Mouse (Mus musculus) stomach, embryonic 16.5 days (tissue): ENCODE data around the gene Adk. TPM values are rescaled to one million over a fixed set of nuclear protein-coding genes. Genes with fewer than 3 reads are reported as not detected.

Experiments used
- ATAC-seq: fragments of 200-750 bp; cut with Nextera tagmentation; 2 replicates; pipeline ENCODE4 v1.8.0; 2017; ENCODE audit warnings: moderate number of reproducible peaks, moderate TSS enrichment; ENCODE audit not compliant: insufficient read depth, low FRiP score
- H3K27ac ChIP-seq: fragments of 300-500 bp; sonication (generic); 2 replicates; pipeline ENCODE4 v1.5.1; 2014; ENCODE audit warnings: low read length
- H3K27me3 ChIP-seq: fragments of 300-500 bp; sonication (generic); 2 replicates; pipeline ENCODE4 v1.6.1; 2014; ENCODE audit warnings: low read length, control low read depth, mixed read lengths; ENCODE audit not compliant: control insufficient read depth, insufficient read depth
- H3K36me3 ChIP-seq: fragments of 300-500 bp; sonication (generic); 2 replicates; pipeline ENCODE4 v1.6.1; 2014; ENCODE audit warnings: low read length; ENCODE audit not compliant: control insufficient read depth, insufficient read depth
- H3K4me1 ChIP-seq: fragments of 300-500 bp; sonication (generic); 2 replicates; pipeline ENCODE4 v1.6.1; 2014; ENCODE audit warnings: low read length, control low read depth, mixed read lengths; ENCODE audit not compliant: control insufficient read depth, insufficient read depth
- H3K4me2 ChIP-seq: fragments of 300-500 bp; sonication (generic); 2 replicates; pipeline ENCODE4 v1.6.1; 2014; ENCODE audit warnings: low read depth, low read length, mixed read lengths
- H3K4me3 ChIP-seq: fragments of 300-500 bp; sonication (generic); replicated peaks from 2 replicates; pipeline ENCODE4 v1.5.1; 2014; ENCODE audit warnings: mild to moderate bottlenecking, low read length
- H3K9ac ChIP-seq: fragments of 300-500 bp; sonication (generic); 2 replicates; pipeline ENCODE4 v1.6.1; 2014; ENCODE audit warnings: low read length
- H3K9me3 ChIP-seq: fragments of 300-500 bp; sonication (generic); replicated peaks from 2 replicates; pipeline ENCODE4 v1.6.1; 2016; ENCODE audit warnings: low read length, control low read depth; ENCODE audit not compliant: control insufficient read depth
- WGBS: fragments of 180-500 bp; shearing (Covaris S2); extraction: QIAGEN DNeasy Blood & Tissue Kit; methylation state at CpG from one replicate; pipeline ENCODE4 v1.1.7; 2014; 5-methylcytosine and 5-hydroxymethylcytosine counted together
- polyA plus RNA-seq: library from polyadenylated mRNA; unstranded; fragments of >200 nt; fragmentation: Nextera tagmentation; extraction: Ambion mirVana; gene quantifications from 2 replicates; pipeline ENCODE4 v1.2.1, GENCODE M21; 2015

Adk gene
- polyA plus RNA-seq, 1 experiment from 2014 or later: 151 TPM

GRCm38 (mm10) chr14:21034271-21034670, 18.1 kb upstream of the Adk start:
- Histone ChIP-seq H3K4me1 (0 out of 2 replicates have a peak, but pooled peaks cover 8% of the 10 kb centered on the region), H3K4me2 (no peak overlapping the region), H3K9me3 (no peaks in the 10 kb centered on the region), H3K4me3 (no peak overlapping the region), H3K36me3 (peaks cover 3% of the 10 kb centered on the region; the same call in 1 of the 2 replicates), H3K9ac (no peak overlapping the region), H3K27me3 (no peaks in the 10 kb centered on the region), H3K27ac (no peak overlapping the region)
- no peak for ATAC-seq
- WGBS: 86% methylated on average over 4 of the region's 4 CpGs

GRCm38 (mm10) chr14:21034791-21035190, 17.6 kb upstream of the Adk start:
- H3K4me2 ChIP-seq: no peak overlapping the region
- ATAC-seq: no peak
- H3K27ac ChIP-seq: no peak overlapping the region
- no peaks in the 10 kb centered on the region for H3K9me3 ChIP-seq
- peaks cover 12% of the 10 kb centered on the region; the same call in 1 of the 2 replicates for H3K4me1 ChIP-seq
- H3K4me3 ChIP-seq: no peak overlapping the region
- H3K27me3 ChIP-seq: no peaks in the 10 kb centered on the region
- no peak overlapping the region for H3K9ac ChIP-seq
- 91% methylated on average over 3 of the region's 3 CpGs for WGBS
- peaks cover 3% of the 10 kb centered on the region; the same call in 1 of the 2 replicates for H3K36me3 ChIP-seq

GRCm38 (mm10) chr14:21039077-21039476, 13.3 kb upstream of the Adk start:
- Histone ChIP-seq H3K27me3 (no peaks in the 10 kb centered on the region), H3K9ac (no peak overlapping the region), H3K36me3 (peaks cover 3% of the 10 kb centered on the region; the same call in 1 of the 2 replicates), H3K9me3 (no peaks in the 10 kb centered on the region), H3K4me3 (no peak overlapping the region), H3K4me1 (peaks cover 4% of the 10 kb centered on the region; the same call in 1 of the 2 replicates), H3K27ac (no peak overlapping the region), H3K4me2 (no peak overlapping the region)
- WGBS: 55% methylated on average over 12 of the region's 12 CpGs
- ATAC-seq: no peak

- Histone ChIP-seq H3K36me3 (peaks cover 3% of the 10 kb centered on the region; the same call in 1 of the 2 replicates), H3K9me3 (no peaks in the 10 kb centered on the region), H3K27me3 (no peaks in the 10 kb centered on the region), H3K27ac (no peak overlapping the region), H3K4me1 (peaks cover 4% of the 10 kb centered on the region; the same call in 1 of the 2 replicates), H3K4me2 (no peak overlapping the region), H3K9ac (no peak overlapping the region), H3K4me3 (no peak overlapping the region)
- no peak for ATAC-seq
- WGBS: 64% methylated on average over 4 of the region's 4 CpGs
These were observed 12.8 kb upstream of the Adk start for GRCm38 (mm10) chr14:21039623-21040022.

- 85% methylated on average over 2 of the region's 2 CpGs for WGBS
- peaks cover 4% of the 10 kb centered on the region for H3K4me1 ChIP-seq
- no peak overlapping the region for H3K9ac ChIP-seq
- no peak overlapping the region for H3K27ac ChIP-seq
- no peaks in the 10 kb centered on the region for H3K27me3 ChIP-seq
- H3K36me3 ChIP-seq: no peaks in the 10 kb centered on the region
- H3K4me3 ChIP-seq: no peak overlapping the region
- H3K9me3 ChIP-seq: no peaks in the 10 kb centered on the region
- no peak for ATAC-seq
- H3K4me2 ChIP-seq: no peak overlapping the region
These were observed 4.5 kb upstream of the Adk start for GRCm38 (mm10) chr14:21047840-21048239.

GRCm38 (mm10) chr14:21048879-21049278, 3.5 kb upstream of the Adk start:
- no peak for ATAC-seq

GRCm38 (mm10) chr14:21050734-21051133, 1.6 kb upstream of the Adk start:
- 67% methylated on average over 3 of the region's 3 CpGs for WGBS
- H3K27ac ChIP-seq: no peak overlapping the region
- H3K36me3 ChIP-seq: no peaks in the 10 kb centered on the region
- H3K4me1 ChIP-seq: peaks cover 8% of the 10 kb centered on the region
- no peaks in the 10 kb centered on the region for H3K27me3 ChIP-seq
- no peak for ATAC-seq
- peak overlapping the region; percentile 99; the same call in 1 of the 2 replicates for H3K4me3 ChIP-seq
- no peak overlapping the region for H3K9ac ChIP-seq
- H3K4me2 ChIP-seq: no peak overlapping the region
- H3K9me3 ChIP-seq: no peaks in the 10 kb centered on the region

More at GRCm38 (mm10) chr14:21048879-21049278, 3.5 kb upstream of the Adk start:
- no peak overlapping the region for H3K27ac ChIP-seq
- peaks cover 8% of the 10 kb centered on the region for H3K4me1 ChIP-seq
- H3K27me3 ChIP-seq: no peaks in the 10 kb centered on the region
- no peak overlapping the region for H3K4me2 ChIP-seq
- no peaks in the 10 kb centered on the region for H3K36me3 ChIP-seq
- no peak overlapping the region for H3K9ac ChIP-seq
- no peak overlapping the region for H3K4me3 ChIP-seq
- H3K9me3 ChIP-seq: no peaks in the 10 kb centered on the region

- no peaks in the 10 kb centered on the region for H3K27me3 ChIP-seq
- peaks cover 8% of the 10 kb centered on the region for H3K4me1 ChIP-seq
- ATAC-seq: 0 out of 2 replicates have a peak, but pooled peaks have one; percentile 0
- H3K9ac ChIP-seq: peak overlapping the region; percentile 90
- peak overlapping the region; percentile 98 for H3K4me2 ChIP-seq
- no peaks in the 10 kb centered on the region for H3K9me3 ChIP-seq
- H3K4me3 ChIP-seq: peak overlapping the region; percentile 99
- no peaks in the 10 kb centered on the region for H3K36me3 ChIP-seq
- 6% methylated on average over 28 of the region's 28 CpGs for WGBS
- H3K27ac ChIP-seq: peak overlapping the region; percentile 93
These were observed 828 bp upstream of the Adk start for GRCm38 (mm10) chr14:21051380-21052111.

- Histone ChIP-seq H3K9me3 (no peaks in the 10 kb centered on the region), H3K4me1 (peaks cover 8% of the 10 kb centered on the region), H3K4me2 (peak overlapping the region; percentile 98), H3K27me3 (no peaks in the 10 kb centered on the region), H3K27ac (peak overlapping the region; percentile 90), H3K4me3 (peak overlapping the region; percentile 99), H3K36me3 (no peaks in the 10 kb centered on the region), H3K9ac (peak overlapping the region; percentile 90)
- under 1% methylated on average over 25 of the region's 25 CpGs for WGBS
- ATAC-seq: peak; percentile 82
These were observed 382 bp downstream of the Adk start for GRCm38 (mm10) chr14:21052781-21053130.
